Mouse (Mus musculus) cerebellum, adult 18-20 months (tissue): ENCODE measurements around the gene Gm10134.

Source experiments
- DNase-seq, 2 experiments: peaks; one replicate each; pipeline ENCODE4 v3.0.0; 2021

The Gm10134 gene

DNA sequence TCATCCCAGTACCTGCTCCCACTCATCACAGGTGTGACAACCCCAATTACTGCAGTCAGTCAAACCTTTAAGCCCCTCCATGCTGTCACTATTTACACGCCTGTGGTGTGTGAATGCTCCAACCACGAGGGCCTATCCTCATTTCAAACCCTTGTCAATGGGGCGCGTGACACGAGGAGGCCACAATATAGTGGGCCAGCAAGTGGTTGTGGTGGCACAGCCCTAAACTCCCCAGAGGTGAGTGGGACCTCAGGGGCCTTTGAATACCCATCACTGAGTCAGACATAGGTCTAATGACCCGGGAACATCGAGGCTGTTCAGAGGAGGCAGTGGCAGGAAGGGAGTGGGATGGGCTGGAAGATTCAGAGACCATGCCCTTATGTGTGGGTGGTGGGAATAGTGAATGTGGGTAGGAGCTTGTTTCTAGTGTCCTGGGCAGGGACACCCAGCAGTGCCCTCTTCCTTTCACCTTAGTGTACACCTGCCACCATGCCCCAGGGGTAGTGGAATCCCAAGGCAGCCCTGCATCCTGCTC lies 28.1 kb downstream of the Gm10134 start:
- DNase-seq, result no peak

DNA sequence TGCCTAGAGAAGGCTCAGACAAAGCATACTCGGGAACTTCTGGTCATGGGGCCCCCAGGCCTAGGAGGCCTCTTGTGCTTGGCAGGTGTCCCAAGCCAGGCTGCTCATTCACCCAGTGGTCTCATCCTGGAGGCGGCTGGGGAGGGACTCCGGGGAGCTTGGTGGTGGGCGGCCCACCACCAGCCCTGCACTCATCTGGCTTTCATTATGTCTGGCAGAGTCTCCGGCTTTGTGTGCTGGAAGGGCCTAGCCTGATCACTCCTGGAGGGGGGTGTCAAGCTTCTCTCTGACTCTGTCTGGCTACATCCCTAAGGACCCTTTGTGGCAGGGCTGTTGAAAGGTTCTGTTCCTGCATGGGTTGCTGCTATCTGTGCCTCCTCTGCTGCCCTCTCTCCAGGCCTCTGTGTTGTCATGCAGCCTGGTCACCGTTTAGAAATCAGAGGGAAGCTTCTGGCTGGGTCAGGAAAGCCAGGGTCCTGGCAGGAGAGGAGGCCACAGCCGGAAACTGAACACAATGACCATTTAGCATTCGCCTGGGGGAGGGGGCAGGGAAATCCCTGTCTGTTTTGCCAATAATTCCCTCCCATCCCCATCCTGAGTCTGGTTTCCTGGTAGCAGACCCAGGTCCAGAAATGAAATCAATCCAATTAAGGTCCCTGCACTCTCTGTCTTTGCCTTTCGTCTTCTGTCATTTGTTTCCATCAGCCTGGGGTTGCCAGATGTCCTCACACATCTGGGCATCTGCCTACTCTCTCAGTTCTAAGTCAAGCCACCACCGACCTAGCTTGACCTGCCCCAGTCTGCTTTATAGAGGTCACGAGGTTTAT lies 28.8 kb downstream of the Gm10134 start:
- peak in 1 of 2 experiments; percentile 45 for DNase-seq

DNA sequence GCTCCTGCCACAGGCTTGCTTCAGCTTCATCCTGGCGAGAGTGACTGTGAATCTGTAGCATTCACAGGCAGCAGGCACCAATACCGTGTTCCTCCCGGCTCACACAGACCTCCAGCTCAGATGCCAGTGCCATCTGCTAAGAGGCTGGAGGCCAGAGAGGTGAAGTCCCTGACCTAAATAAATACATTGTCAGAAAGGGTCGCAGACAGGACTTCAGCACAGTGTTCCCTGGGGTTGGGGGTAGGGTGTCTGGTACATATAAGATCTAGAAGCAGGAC lies 29.3 kb downstream of the Gm10134 start:
- peak; percentile 81 to 86 for DNase-seq

DNA sequence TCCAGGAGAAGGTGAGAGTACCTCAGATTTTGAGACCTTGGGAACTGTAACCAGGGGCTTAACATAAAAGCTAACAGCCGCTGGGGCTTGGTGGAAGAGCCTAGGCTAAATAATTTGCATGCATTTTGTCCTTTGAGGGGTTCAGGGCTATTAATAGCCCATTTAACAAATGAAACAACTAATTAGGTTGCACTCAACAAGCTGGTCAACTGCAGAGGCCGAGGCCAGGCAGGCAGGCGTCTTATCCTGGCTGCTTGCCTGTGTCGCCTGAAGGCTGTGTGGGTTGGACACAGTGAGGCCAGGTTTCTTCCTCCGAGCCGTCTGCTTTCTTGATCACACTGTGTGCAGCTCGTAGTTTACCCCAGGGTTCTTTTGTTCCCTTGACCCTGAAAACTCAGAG lies 29.8 kb downstream of the Gm10134 start:
- peak; percentile 85 to 87 for DNase-seq

DNA sequence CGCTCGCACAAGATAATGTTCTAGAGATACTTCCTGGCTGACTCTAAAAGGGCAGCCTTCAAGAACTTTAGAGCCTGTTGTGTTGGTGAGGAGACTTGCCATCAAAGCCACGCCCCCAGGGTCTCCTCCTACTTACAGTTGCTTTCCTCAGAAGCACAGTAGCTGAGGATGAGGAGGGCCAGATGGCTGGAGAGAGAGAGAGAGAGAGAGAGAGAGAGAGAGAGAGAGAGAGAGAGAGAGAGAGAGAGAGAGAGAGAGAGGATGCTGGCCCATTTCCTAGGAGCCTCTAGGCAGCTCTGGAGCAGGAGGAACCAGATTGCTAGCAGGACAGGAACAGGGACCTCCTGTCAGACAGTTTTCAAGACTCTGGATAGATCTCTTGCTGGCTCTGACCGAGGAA lies 30.3 kb downstream of the Gm10134 start:
- DNase-seq, result peak in 1 of 2 experiments; percentile 37

DNA sequence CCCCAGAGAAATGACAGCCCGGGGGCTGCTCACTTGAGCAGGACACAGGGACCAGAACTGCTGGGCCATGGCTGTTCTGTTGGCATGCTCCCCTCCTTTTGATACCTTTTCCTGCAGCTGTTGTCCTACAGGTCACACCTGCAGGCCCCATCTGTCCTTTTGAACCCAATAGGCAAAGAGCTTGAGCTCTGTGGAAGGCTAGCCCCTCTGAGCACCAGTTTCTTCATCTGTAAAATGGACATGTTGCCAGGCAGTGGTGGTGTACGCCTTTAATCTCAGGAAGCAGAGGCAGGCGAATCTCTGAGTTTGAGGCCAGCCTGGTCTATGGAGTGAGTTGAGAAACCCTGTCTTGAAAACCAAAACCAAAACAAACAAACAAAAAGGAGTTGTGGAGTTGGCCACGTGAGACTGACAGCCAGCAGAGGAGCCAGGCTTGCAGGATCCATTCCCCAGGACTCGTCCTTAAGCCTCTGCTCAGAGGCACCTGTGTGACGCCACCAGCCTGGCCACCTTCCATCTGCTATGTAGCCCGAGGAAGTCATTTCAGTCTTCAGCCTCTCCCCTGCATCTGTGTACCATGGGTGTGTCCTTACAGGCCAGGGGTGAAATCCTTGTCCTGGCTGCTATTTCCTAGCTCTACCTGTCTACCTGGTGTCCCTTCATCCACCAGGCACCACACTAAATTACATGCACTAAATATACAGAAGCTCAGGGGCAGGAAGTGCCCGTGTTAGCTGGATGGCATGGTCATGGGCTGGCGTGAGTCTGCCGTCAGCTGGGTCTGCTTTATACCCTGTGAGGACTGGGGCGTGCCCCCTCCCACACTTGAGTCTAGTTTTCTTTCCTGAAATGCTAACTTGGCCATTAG lies 31.1 kb downstream of the Gm10134 start:
- peak in 1 of 2 experiments; percentile 60 for DNase-seq

DNA sequence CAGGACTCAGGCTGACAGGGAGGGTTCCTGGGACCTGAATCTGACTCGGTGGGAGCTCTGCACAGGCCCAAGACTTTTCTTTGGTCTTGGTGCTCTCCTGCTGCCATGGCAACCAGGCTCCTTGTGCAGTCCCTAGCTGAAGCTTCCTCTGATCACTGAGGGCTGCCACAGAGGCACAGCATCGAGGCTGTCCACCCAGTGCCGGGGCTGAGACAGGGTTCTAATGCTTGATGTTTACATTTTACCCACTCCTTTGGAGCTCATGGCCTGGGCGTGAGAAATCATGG lies 31.7 kb downstream of the Gm10134 start:
- DNase-seq, result peak in 1 of 2 experiments; percentile 37

DNA sequence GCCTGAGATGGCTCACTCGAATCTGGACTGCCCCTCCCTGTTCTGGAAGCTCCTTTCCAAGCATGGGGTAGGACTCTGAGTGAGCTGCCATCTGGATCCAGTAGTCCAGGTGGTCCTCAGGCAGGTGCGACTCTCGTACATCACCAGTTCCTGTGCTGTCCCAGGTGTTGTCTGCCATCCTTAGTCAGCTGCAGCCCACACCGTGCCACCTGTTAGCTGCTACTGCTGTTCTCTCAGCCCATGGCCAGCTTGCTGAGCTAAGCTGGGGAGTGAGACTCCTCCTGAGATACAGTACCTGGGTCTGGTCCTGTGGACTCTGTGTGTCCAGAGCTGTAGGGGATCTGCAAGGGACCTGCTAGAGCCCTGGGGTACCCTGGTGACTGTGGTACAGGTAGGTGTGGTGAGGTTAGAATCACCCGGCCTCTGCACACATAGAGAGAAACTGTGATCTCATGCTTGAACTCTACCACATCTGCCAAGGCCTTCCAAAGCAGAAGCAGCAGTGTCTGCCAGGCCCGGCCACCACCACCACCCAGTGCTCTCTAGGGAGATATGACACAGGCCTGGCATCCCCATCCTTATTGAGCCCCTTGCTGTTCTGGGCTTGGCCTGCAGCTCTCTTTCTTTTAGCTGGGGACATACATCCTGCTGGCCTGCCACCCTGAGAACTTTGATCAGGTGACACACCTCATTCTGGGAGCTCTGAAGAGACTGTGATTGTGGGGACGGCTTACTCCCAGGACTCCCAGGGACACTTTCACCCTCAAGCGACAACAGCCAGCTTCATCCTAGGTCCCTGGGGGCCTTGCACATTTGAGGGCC lies 32.3 kb downstream of the Gm10134 start:
- peak in 1 of 2 experiments; percentile 29 for DNase-seq

DNA sequence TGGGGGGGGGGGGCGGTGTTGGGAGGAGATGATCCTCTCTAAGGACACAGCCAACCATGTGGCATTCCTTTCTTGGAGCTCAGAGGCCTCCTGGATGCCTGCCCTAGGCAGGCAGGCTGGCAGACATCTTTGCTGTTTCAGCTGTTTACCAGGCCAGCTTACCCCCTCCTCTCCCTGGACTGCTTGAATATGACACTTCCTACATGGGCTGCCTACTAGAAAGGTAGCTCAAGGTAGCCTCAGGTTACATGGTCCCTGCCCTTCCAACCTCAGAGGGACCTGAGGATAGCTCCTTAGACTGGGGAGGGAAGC lies 32.9 kb downstream of the Gm10134 start:
- peak in 1 of 2 experiments; percentile 54 for DNase-seq

DNA sequence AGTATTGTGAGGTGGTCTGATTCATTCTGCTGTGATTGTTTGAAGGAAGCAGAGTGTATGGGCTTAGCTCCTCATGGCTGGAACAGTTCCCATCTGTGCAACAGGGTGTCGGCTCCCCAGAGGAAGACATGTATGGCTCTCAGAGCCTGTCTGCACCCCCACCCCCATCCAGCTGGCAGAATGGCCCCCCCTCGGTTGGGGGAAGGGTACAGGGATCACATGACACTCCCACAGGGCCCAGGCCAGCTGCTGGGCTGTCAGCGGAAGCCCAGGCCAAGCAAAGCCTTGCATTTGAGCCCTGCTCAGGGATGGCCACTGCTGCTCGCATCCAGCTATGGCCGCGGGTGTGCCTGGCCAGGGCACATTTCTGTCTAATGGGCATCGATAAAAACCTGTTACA lies 33.3 kb downstream of the Gm10134 start:
- peak; percentile 55 to 62 for DNase-seq

DNA sequence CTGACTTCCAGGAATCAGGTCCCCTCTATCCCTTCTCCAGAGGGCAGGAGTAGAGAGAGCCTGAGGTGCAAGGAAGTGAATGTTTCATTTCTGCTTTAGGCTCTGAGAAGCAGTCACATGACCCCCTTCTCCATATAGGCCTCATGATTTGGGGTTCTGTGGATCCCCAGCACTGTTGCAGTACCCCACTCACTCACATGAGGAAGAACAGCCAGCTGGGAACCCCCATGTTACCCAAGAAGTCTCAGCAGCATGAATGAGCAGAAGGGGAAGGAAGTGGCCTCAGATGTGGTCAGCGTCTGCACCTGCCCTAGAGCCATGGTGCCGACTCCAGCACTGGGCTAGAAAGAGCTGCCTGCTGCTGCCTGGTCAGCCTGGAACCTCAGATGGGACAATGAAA lies 34.1 kb downstream of the Gm10134 start:
- DNase-seq, result peak in 1 of 2 experiments; percentile 21

DNA sequence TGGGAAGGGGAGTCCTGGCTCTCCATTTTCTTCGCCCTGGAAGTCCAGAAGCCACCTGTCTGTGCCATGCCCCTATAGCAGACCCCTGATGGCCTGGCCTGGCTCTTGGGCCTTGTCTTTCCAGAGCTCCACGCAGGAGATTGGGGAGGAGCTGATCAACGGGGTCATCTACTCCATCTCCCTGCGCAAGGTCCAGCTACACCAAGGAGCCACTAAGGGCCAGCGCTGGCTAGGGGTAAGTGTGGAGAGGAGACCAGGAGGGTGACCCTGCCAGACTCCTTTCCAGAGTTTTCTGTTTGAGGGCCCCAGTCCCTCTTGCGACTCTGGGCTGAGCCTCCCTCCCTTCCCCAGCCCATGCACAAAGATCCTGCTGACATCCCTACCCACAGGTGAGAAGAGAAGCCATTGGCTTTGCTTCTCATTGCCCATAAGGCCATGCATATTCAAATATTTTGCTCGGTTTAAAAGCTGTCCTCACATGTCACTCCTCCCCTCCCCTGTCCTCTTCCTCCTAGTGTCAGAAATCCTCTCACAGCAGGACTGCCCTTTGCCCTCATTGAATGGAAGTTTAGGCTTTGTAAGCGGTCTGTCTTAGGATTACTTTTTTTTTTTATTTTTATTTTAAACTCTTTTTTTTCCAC lies 34.8 kb downstream of the Gm10134 start:
- peak in 1 of 2 experiments; percentile 19 for DNase-seq

DNA sequence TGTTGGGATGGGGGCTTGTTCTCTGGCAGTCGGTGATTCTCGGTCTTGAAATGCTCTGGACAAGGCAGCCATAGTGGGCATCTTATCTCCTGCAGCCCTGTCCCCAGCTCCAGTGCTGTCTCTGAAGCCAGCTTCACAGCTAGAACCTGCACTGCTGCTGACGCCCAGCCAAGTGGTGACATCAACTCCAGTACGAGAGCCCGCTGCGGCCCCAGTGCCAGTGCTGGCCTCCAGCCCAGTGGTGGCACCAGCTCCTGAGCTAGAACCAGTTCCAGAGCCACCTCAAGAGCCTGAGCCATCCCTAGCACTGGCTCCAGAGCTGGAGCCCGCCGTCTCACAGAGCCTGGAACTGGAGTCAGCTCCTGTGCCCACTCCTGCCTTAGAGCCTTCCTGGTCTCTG lies 38.0 kb downstream of the Gm10134 start:
- peak; percentile 93 to 94 for DNase-seq

DNA sequence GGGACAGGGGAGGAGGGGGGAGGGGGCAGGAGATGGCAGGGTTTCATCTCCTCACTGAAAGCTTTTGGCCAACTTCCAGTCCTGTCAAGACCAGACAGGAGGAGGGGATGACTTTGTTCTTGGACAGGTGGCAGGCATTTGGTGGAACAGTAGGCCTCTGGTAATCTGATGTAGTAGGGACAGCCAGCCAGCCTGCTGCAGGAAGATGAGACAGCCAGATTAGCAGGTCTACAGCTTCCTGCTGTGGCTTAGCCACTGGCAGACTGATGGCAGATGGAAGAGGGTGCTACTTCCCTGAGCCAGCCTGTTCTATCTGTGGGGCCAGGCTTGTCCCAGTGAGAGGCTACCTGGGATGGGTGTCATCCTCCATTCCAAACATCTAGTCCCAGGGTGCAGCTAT lies 40.1 kb downstream of the Gm10134 start:
- DNase-seq, result peak in 1 of 2 experiments; percentile 67

DNA sequence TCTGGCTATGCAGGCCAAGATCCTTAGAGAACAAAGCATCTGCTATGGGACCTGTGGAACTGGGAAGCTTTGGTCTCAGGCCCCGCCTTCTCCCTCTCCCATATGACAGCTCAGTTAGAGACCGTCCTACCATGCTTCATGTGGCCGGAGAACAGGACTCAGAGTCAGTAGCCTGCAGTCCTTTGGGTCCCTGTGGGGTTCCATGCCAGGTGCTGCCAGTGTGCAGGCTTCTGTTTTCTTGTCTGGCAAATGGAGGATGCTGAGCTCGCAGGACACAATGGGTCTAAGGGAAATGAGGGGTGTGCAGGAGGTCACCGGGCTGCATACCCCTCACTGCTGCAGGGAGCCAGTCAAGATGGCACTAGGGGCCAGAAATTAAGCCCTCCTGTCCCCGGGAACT lies 40.7 kb downstream of the Gm10134 start:
- no peak for DNase-seq

DNA sequence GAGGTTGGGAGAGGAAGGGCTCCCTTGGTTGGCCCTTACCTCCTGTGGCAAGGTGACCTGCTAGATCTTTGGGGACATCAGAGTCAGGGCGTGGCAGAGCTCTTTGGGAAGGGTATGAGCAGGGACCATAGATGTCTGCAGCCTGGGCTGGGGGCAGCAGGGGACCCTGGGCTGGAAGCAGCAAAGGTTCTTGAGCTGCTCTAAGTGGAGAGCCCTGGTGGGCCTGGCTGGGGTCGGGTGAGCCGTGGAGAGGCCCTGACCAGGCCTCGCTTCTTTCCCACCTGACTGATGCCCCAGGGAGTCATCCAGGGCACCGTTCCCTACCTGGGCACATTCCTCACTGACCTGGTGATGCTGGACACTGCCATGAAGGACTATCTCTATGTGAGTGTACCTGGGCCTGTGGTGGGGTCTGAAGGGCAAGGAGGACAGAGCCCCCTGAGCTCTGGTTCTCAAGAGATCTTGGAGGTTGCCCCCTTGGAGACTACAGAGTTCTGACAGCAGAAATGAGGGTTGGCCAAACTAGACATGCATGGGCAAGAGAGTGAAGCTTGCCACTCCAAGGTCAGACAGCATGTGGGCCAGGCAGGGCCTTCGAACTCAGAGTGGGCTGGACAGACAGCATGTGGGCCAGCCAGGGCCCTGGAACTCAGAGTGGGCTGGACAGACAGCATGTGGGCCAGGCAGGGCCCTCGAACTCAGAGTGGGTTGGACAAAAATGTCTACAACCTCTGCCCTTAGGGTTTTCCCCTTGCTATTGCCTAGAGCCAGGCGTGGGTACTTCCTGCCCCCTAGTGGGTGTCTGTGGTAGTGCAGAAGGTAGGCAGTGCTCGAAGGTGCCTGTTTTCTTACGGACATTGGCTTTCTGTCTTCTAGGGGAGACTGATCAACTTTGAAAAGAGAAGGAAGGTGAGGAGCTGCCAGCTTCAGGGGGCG lies 41.6 kb downstream of the Gm10134 start:
- DNase-seq, result peak; percentile 87 to 90

DNA sequence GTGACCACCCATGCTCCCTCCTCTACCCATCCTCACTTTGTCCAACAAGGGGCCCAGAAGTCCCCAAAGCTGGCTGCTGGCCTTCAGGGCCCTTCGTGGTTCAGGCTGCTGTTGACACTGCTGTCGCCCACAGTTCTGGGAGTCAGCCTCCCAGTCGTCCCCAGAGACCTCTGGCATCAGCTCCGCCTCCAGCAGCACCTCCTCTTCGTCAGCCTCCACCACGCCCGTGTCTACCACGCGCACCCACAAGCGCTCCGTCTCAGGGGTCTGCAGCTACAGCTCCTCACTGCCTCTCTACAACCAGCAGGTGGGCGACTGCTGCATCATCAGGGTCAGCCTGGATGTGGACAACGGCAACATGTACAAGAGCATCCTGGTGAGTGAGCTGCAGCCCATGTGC lies 43.3 kb downstream of the Gm10134 start:
- DNase-seq, result no peak

DNA sequence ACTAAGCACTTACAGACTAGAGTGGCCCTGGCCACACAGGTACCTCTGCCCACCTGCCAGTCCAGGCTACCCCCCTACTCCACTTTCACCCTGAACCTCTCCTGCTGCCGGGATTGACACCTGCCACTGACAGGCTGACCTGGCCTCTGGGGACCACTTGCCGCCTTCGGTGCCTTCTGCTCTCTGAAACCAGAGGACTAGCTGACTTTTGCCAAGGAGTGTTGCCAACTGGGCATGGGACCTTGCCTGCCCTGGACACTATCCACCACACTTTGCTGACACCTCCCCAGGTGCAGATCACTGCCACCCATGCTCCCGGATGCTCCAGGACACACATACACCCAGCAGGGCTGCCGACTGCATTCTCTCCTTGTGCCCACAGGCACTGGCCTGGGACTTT lies 46.4 kb downstream of the Gm10134 start:
- no peak for DNase-seq
